Mouse (Mus musculus) CH12.LX (cell line): Measurements from ENCODE around the gene Arcn1. TPM values are rescaled to one million over a fixed set of nuclear protein-coding genes. Genes with fewer than 3 reads are reported as not detected.

Experiments
- DNase-seq: peaks from one replicate; pipeline ENCODE4 v3.0.0-alpha.2; 2013; ENCODE audit errors: extremely low read depth
- H3K27ac ChIP-seq: 2 replicates; pipeline ENCODE4 v1.5.1; 2012; ENCODE audit warnings: low read depth, mild to moderate bottlenecking, control low read depth, moderate library complexity; ENCODE audit not compliant: insufficient read depth
- H3K27me3 ChIP-seq: replicated peaks from 2 replicates; pipeline ENCODE3; 2012; ENCODE audit warnings: inconsistent platforms
- H3K36me3 ChIP-seq, 2 experiments: replicated peaks in 1 of 2; 2 replicates each; pipeline versions ENCODE3 to v1.6.1; 2012; ENCODE audit warnings: inconsistent platforms in 1 of 2, low read length in 1 of 2, mild to moderate bottlenecking in 1 of 2, mixed read lengths in 1 of 2, moderate library complexity in 1 of 2; ENCODE audit not compliant: control insufficient read depth in 1 of 2, insufficient read depth in 1 of 2
- H3K4me1 ChIP-seq, 2 experiments: 2 replicates each; pipeline ENCODE4 v1.6.1; 2012; ENCODE audit warnings: inconsistent platforms in 1 of 2, moderate library complexity in 1 of 2; ENCODE audit not compliant: insufficient read depth in 2 of 2, control insufficient read depth in 1 of 2
- H3K4me2 ChIP-seq: 2 replicates; pipeline ENCODE4 v1.6.1; 2012; ENCODE audit warnings: low read depth, mild to moderate bottlenecking, control low read depth; ENCODE audit not compliant: poor library complexity, insufficient read depth, severe bottlenecking
- H3K4me3 ChIP-seq, 3 experiments: fragments of 150-350 bp in 1 of 3; sonication (generic) in 1 of 3; replicated peaks in 1 of 3; 2 replicates each; pipeline versions ENCODE3 to v1.5.1; 2011 to 2012; ENCODE audit warnings: low read depth in 2 of 3, low read length in 2 of 3, mild to moderate bottlenecking in 2 of 3, moderate library complexity in 2 of 3, control low read depth in 1 of 3, improper control_type of control experiment in 1 of 3, inconsistent platforms in 1 of 3, mixed read lengths in 1 of 3; ENCODE audit not compliant: poor library complexity in 1 of 3
- H3K79me2 ChIP-seq: replicated peaks from 2 replicates; pipeline ENCODE4 v1.6.1; 2012; ENCODE audit warnings: mild to moderate bottlenecking, moderate library complexity; ENCODE audit not compliant: control insufficient read depth, poor library complexity, insufficient read depth, severe bottlenecking; ENCODE audit errors: extremely low read depth
- H3K9ac ChIP-seq: 2 replicates; pipeline ENCODE4 v1.6.1; 2012; ENCODE audit warnings: low read depth, mild to moderate bottlenecking, control low read depth, moderate library complexity; ENCODE audit not compliant: insufficient read depth
- H3K9me3 ChIP-seq: replicated peaks from 2 replicates; pipeline ENCODE3; 2012; ENCODE audit warnings: low read length, inconsistent platforms, mixed read lengths
- TBP ChIP-seq: conservative IDR thresholded peaks from 2 replicates; pipeline ENCODE4 v1.6.1; 2011; ENCODE audit warnings: low read depth, low read length, improper control_type of control experiment
- dilution Hi-C: fragments of 300-500 bp; cut with MboI; formaldehyde crosslinking; loops from 2 replicates; pipeline ENCODE4 v1.14.3; 2020; ENCODE audit warnings: low sequenced_read_pairs; ENCODE audit not compliant: extremely low pct_unique_long_range_greater_than_20kb, extremely low pct_ligation_motif_present
- in situ Hi-C: fragments of 300-500 bp; cut with MboI; formaldehyde crosslinking; loops from 3 replicates; pipeline ENCODE4 v1.14.3; 2019; ENCODE audit warnings: low sequenced_read_pairs, low pct_ligation_motif_present, low pct_unique_long_range_greater_than_20kb, mixed read lengths
- polyA plus RNA-seq: library from polyadenylated mRNA; unstranded; fragments of >175 nt; gene quantifications from 2 replicates; pipeline ENCODE4 v1.2.1, GENCODE M21; 2012; ENCODE audit warnings: low read depth; ENCODE audit not compliant: insufficient read length
- total RNA-seq, 2 experiments: library from RNA; depleted of rRNA; stranded (reverse); fragments of 300-350 nt in 1 of 2; fragments of >200 nt in 1 of 2; gene quantifications; 2 replicates each; pipeline ENCODE4 v1.2.3; 2012 to 2014

Arcn1 gene
- total and polyA plus RNA-seq, 3 experiments = 79.4 to 150 (median 127) TPM

DNA sequence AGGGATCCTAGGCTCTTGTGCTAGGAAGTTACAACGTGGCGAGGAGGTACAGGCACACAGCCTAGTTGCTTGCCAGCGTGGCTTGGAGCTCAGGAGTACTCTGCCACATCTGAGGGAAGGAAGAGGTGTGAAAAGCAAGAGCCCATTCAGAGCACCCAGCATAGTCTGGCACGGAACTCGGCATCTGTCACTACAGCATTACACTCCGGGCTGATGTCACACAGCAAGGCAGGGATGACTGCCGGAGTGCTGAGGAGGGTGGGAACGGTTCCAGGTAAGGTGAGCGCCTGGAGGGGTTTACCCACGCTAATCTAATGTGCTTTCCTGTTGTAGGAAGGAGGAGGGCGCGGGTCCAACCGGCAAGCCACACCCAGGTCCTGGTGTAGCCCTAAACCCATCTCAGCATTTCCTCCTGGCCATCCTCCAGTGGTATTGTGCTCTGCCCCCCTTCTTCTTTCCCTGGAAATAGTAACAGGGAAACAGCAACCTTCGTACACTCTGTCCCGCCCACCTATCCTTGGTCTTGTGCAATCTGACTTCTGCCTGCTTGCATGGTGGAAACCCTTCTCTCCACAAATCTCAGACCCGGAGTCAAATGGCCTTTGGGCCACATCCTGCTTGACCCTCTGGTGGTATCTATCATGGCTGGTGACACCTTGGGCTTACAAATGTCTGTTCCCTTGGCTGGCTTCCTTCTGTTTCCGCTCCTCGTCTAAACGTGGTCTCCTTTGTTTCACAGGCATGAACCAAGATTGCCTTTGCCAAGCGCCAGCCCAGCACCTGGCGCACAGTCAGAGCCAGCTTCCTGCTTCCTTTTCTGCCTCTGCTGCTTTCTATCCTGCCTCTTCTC is 75.7 kb downstream of the Arcn1 start:
- Histone ChIP-seq H3K27ac (no peak overlapping the region), H3K27me3 (no peaks in the 10 kb centered on the region), H3K79me2 (no peaks in the 10 kb centered on the region), H3K36me3 (peaks cover 5 to 71% of the 10 kb centered on the region in 2 experiments), H3K4me2 (no peak overlapping the region), H3K4me1 (peaks cover 19 to 48% of the 10 kb centered on the region in 2 experiments; a peak in 3 of 4 replicates), H3K9me3 (no peaks in the 10 kb centered on the region), H3K9ac (no peak overlapping the region), H3K4me3 (no peak overlapping the region)
- TF ChIP-seq TBP = no peak
- in situ Hi-C loops = no loop called here
- DNase-seq = peak; percentile 33
- dilution Hi-C loops = no loop called here

Other genes starting within 250 kb of the Arcn1 start
- gene Cxcr5, start 206.0 kb downstream of the Arcn1 start, total RNA-seq (2012; rRNA removed) = 27.7 and 30.2 TPM in 2 replicates
- gene Cxcr5, start 206.0 kb downstream of the Arcn1 start, total RNA-seq (2014; rRNA removed) = 75.4 and 93.4 TPM in 2 replicates
- gene Cxcr5, start 206.0 kb downstream of the Arcn1 start, polyA plus RNA-seq = 61.2 and 70.5 TPM in 2 replicates
- 41.5 and 42.3 TPM in 2 replicates for gene Ddx6, start 163.0 kb downstream of the Arcn1 start, total RNA-seq (2012; rRNA removed)
- 66.7 and 71.4 TPM in 2 replicates for gene Ddx6, start 163.0 kb downstream of the Arcn1 start, total RNA-seq (2014; rRNA removed)
- gene Ddx6, start 163.0 kb downstream of the Arcn1 start, polyA plus RNA-seq = 77.1 and 81.2 TPM in 2 replicates
- gene Treh, start 94.6 kb downstream of the Arcn1 start, total RNA-seq (2012; rRNA removed) = not detected in 2 replicates
- gene Treh, start 94.6 kb downstream of the Arcn1 start, total RNA-seq (2014; rRNA removed) = not detected in 2 replicates
- gene Treh, start 94.6 kb downstream of the Arcn1 start, polyA plus RNA-seq = not detected in 2 replicates
- 10.1 and 14.6 TPM in 2 replicates for gene Phldb1, start 32.6 kb downstream of the Arcn1 start, total RNA-seq (2012; rRNA removed)
- gene Phldb1, start 32.6 kb downstream of the Arcn1 start, total RNA-seq (2014; rRNA removed) = 7.9 and 9.7 TPM in 2 replicates
- 15.1 and 18.3 TPM in 2 replicates for gene Phldb1, start 32.6 kb downstream of the Arcn1 start, polyA plus RNA-seq
- gene Ift46, start 63 bp upstream of the Arcn1 start, total RNA-seq (2012; rRNA removed) = 49.8 and 51.4 TPM in 2 replicates
- 57.7 and 60.7 TPM in 2 replicates for gene Ift46, start 63 bp upstream of the Arcn1 start, total RNA-seq (2014; rRNA removed)
- 77.7 and 80.0 TPM in 2 replicates for gene Ift46, start 63 bp upstream of the Arcn1 start, polyA plus RNA-seq
- gene Tmem25, start 31.5 kb upstream of the Arcn1 start, total RNA-seq (2012; rRNA removed) = 0.25 TPM in 2 replicates
- 0.16 and 0.28 TPM in 2 replicates for gene Tmem25, start 31.5 kb upstream of the Arcn1 start, total RNA-seq (2014; rRNA removed)
- 0.44 and 1.5 TPM in 2 replicates for gene Tmem25, start 31.5 kb upstream of the Arcn1 start, polyA plus RNA-seq
- 0.68 TPM in 1 of 2 replicates, not detected in the other for gene Ttc36, start 35.2 kb upstream of the Arcn1 start, total RNA-seq (2012; rRNA removed)
- gene Ttc36, start 35.2 kb upstream of the Arcn1 start, total RNA-seq (2014; rRNA removed) = not detected in 2 replicates
- 0.37 and 0.51 TPM in 2 replicates for gene Ttc36, start 35.2 kb upstream of the Arcn1 start, polyA plus RNA-seq
- 7.2 and 7.3 TPM in 2 replicates for gene Kmt2a, start 113.5 kb upstream of the Arcn1 start, total RNA-seq (2012; rRNA removed)
- gene Kmt2a, start 113.5 kb upstream of the Arcn1 start, total RNA-seq (2014; rRNA removed) = 2.2 and 2.5 TPM in 2 replicates
- gene Kmt2a, start 113.5 kb upstream of the Arcn1 start, polyA plus RNA-seq = 13.4 and 21.3 TPM in 2 replicates
- 490 and 550 TPM in 2 replicates for gene Atp5l, start 152.9 kb upstream of the Arcn1 start, total RNA-seq (2012; rRNA removed)
- gene Atp5l, start 152.9 kb upstream of the Arcn1 start, total RNA-seq (2014; rRNA removed) = 689 and 720 TPM in 2 replicates
- gene Atp5l, start 152.9 kb upstream of the Arcn1 start, polyA plus RNA-seq = 277 and 311 TPM in 2 replicates
- 18.2 and 20.7 TPM in 2 replicates for gene Ube4a, start 197.8 kb upstream of the Arcn1 start, total RNA-seq (2012; rRNA removed)
- 13.3 and 14.6 TPM in 2 replicates for gene Ube4a, start 197.8 kb upstream of the Arcn1 start, total RNA-seq (2014; rRNA removed)
- 25.4 and 28.3 TPM in 2 replicates for gene Ube4a, start 197.8 kb upstream of the Arcn1 start, polyA plus RNA-seq
- gene Cd3g, start 212.6 kb upstream of the Arcn1 start, total RNA-seq (2012; rRNA removed) = 11.2 and 12.7 TPM in 2 replicates
- 1.3 and 1.7 TPM in 2 replicates for gene Cd3g, start 212.6 kb upstream of the Arcn1 start, total RNA-seq (2014; rRNA removed)
- gene Cd3g, start 212.6 kb upstream of the Arcn1 start, polyA plus RNA-seq = 2.2 and 2.9 TPM in 2 replicates
- gene Cd3d, start 213.9 kb upstream of the Arcn1 start, total RNA-seq (2012; rRNA removed) = 5.2 and 5.5 TPM in 2 replicates
- gene Cd3d, start 213.9 kb upstream of the Arcn1 start, total RNA-seq (2014; rRNA removed) = 0.27 TPM in 1 of 2 replicates, not detected in the other
- gene Cd3d, start 213.9 kb upstream of the Arcn1 start, polyA plus RNA-seq = 2.6 and 2.7 TPM in 2 replicates
- gene Cd3e, start 241.8 kb upstream of the Arcn1 start, total RNA-seq (2012; rRNA removed) = not detected in 2 replicates
- gene Cd3e, start 241.8 kb upstream of the Arcn1 start, total RNA-seq (2014; rRNA removed) = not detected in 2 replicates
- gene Cd3e, start 241.8 kb upstream of the Arcn1 start, polyA plus RNA-seq = not detected in 2 replicates